Mouse (Mus musculus) CH12F3 (cell line): ENCODE results near the gene Rpgr.

Experiments used
- in situ Hi-C: fragments of 300-500 bp; cut with MboI; formaldehyde crosslinking; loops from 2 replicates; pipeline ENCODE4 v1.14.3; 2020; ENCODE audit warnings: low sequenced_read_pairs

Rpgr gene

GRCm38 (mm10) chrX:10216410-10216949 lies at the start of gene Rpgr:
Gene Rpgr (minus strand): TSS chrX:10216920.
- in situ Hi-C loops = loop anchor here (25.0 kb wide), 1 partner anchor 304 kb away; no protein-coding TSS in a partner anchor

DNA sequence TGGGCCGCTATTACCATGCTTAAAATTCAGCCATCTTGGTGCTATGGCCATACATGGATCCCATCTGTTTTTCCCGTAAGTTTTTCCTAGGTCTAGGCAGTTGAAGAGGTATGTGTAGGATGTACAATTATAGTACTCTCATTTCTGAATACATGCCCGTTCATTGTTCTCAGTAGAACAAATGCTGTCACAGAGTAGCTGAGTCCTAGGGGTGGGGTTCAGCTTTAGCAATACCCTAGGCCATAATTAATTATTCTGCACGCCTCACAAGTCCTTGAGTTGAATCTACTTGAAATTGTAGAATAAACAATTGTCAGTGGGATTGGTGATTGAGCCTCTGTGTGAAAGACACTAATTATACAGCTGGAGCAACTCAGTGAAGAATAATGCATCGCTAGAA lies 41.5 kb upstream of the Rpgr start:
- in situ Hi-C loops = no loop called here

- in situ Hi-C loops = no loop called here
Observed at GRCm38 (mm10) chrX:10257774-10258173, 41.1 kb upstream of the Rpgr start.

DNA sequence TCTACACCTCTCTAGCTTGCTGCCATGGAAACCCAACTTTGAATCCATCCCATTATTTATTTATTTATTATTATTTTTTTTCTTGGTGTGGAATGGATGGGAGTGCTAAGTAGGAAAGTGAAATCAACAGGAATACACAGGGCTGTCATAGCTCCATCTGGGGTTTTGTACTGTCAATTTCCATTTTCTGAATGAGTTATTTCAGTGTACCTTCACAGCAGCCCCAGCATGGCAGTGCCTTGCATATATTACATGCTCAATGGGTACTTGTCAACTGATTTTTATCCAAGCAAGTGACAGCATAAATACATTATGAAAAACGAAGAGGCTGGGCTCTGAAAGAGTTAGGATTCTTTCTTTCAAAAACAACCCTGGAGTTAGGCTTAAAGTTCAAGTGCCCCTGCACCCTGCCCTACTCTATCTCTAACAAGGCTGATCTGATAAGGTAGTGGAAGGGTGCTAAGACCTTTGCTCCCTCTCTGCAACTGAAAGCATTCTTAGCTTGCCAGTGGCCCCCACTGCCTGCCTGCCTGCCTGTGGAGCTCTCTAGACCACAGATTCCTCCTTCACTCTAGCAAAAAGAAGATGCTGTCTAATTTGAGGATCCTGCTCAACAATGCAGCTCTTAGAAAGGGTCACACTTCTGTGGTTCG lies 35.3 kb upstream of the Rpgr start, which contains the start of gene Otc:
Gene Otc, plus strand, starts transcription at position 454 of the 653 bp plus-strand sequence.
- in situ Hi-C loops = no loop called here

DNA sequence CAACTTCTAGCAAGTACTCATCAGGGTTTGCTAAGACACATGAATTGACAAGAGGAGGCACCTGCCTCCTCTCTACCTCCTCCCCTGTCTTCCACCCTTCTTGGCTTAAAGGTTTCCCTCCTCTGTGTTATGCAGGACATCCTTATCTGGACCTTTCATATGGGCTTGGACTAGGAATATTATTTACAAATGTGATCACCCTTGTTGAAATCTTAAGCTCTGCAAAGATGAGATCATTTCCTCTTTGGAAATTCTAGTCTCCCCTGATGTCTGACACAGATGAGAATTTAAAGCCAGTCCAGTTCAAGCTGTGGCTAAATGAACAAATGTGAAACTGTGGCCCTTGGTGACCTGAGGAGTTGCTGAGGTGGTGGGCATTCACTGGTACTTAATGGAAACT lies 34.6 kb upstream of the Rpgr start:
- in situ Hi-C loops = no loop called here

- in situ Hi-C loops = no loop called here
Observed at GRCm38 (mm10) chrX:10243916-10244315, 27.2 kb upstream of the Rpgr start.

DNA sequence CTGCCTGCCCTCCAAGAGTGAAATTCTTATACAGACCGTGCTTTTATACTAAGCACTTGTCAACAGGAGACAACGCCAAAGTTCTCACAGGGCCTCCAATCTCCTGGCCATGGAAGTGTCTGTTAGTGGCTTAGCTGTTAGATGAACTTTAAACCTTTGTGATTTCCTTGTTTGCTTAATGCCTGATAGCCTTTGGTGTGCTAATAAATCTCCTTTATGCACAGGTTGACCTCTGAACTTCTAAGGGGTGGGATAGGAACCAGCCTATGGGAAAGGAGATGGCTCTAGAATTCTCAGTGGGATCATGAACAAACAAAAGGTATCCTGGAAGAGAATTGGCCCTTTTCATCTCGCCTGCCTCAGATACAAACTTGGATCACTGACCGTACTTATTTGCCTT lies 22.8 kb upstream of the Rpgr start:
- in situ Hi-C loops = no loop called here

GRCm38 (mm10) chrX:10234617-10235016 lies 17.9 kb upstream of the Rpgr start:
- in situ Hi-C loops = no loop called here

GRCm38 (mm10) chrX:10233051-10233450 lies 16.3 kb upstream of the Rpgr start:
- in situ Hi-C loops = no loop called here

DNA sequence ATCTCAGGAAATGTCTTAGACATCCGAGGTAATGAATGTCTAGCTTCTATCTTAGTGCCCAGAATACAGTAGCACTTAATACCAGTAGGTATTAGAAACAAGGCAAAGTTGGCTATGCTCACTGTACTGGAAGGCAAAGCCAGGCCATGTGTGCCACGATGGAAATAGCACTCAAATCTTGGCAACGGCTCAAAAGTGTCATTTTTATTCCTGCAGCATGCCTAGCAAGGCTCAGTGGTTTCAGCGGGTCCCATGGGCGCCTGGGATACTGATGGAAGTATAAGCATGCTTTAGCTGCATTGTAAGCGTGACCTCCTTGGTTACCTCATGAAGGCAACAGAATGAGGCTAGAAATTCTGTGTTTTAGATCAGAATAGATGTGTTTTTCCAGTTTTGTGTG lies 2.6 kb upstream of the Rpgr start:
- in situ Hi-C loops = loop anchor here (25.0 kb wide), 1 partner anchor 307 kb away; no protein-coding TSS in a partner anchor

DNA sequence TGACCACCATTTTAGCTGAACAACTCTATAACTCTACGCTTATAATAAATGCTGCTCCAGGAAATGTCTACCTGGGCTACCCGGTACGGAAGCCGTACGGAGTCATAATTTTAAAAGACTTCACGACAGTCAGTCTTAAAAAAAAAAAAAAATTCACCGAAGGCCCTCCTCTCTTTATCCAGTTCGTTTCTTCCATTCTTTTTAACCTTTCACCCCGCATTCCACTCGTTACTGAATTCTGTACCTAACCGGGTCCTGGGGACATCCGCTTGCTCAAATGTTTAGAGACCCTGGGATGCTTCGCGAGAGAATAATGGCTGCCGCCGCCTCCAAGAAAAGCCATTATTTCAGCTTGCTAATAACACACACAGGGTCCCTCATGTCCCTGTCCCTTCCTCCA lies 748 bp downstream of the Rpgr start:
- in situ Hi-C loops = loop anchor here (25.0 kb wide), 1 partner anchor 304 kb away; no protein-coding TSS in a partner anchor

DNA sequence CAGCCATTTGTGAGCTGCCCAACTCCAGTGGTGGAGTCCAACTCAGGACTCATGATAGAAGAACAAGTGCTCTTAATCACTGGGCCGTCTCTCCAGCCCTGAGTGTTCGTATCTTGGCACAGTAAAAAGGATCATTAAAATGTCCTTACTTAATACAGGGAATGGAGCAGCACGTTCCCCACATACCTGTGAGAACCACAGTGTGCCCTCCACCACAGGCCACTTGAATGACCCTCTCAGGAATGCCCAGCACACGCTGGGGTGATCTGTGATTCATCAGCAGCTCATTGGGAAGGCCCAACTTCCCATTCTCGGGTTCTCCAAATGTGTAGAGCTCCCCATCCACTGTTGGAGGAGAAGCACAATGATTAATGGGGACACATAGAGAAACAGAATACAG lies 10.8 kb downstream of the Rpgr start:
- in situ Hi-C loops = loop anchor here (25.0 kb wide), 1 partner anchor 294 kb away; no protein-coding TSS in a partner anchor

DNA sequence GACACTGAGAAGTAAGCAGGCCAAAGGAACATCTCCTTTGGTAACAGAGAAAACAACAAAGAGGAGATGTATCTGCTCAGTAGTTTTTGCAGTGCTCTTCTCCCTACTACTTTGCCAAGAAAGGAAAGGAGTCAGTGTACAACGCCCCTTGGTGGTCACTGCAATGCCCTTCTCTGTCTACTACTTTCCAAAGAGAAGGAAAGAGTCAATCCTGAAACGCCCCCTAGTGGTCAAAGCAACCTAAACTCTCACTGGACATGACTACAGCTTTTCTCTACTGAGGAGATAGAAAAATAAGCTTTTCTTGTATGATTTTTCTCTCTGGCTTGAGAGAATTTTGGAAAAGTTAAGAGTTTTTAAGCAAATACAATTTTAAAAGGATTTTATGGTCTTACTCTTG lies 15.4 kb downstream of the Rpgr start:
- in situ Hi-C loops = loop anchor here (25.0 kb wide), 1 partner anchor 289 kb away; no protein-coding TSS in a partner anchor

- in situ Hi-C loops = no loop called here
Observed at GRCm38 (mm10) chrX:10152390-10152789, 64.3 kb downstream of the Rpgr start.

DNA sequence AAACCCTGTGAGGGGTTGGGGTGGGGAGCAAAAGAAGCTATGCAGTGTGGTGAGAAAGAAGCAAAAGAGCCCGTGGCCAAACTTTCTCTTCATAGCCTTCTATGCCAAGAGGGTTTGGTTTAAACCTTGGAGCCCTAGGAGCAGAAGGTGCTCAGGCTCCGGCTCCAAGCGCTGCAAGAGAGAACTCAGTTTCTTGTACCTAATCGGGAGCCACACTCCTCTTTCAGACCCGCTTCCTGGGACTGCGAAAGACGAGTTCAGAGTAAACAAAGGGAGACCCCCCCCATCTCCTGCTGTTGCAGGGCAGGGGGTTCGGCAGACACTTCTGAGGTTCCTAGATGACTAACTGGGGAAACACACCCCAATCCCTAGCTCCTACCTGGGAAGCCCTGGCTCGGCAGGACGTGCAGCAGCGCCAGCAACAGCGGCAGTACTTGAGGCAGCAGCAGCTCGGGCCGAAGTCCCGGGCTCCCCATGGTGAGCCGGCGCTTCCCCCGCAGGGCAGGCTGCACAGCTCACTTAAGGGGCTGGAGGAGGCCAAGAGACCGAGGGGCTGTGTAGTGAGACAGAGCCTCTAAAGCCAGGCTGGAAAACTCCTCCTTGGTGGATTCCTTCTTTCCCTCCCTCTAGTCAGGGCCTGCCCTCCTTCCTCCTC lies 99.5 kb downstream of the Rpgr start, which contains the start of gene Srpx:
Gene Srpx, minus strand, starts transcription at position 645 of the 655 bp plus-strand sequence.
- in situ Hi-C loops = no loop called here

GRCm38 (mm10) chrX:10115780-10116179 lies 100.9 kb downstream of the Rpgr start:
- in situ Hi-C loops = no loop called here

DNA sequence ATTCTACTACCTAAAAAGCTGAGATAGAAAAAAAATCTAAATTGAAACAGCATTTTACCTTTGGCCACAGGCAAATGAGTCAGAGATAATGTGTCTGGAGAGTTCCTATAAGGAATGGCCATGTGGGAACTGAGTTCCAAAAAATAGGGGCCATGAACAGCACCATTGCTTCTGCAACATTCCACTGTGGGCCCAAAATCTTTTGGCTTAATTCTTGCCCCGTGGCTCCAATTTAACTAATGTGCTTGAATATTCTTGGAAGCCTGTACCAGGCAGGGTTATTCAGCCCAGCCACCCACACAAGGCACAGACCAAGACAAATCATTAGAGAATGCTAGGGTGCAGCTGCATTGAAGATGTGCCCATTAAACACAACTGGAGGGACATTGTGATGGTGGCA lies 106.0 kb downstream of the Rpgr start:
- in situ Hi-C loops = no loop called here

DNA sequence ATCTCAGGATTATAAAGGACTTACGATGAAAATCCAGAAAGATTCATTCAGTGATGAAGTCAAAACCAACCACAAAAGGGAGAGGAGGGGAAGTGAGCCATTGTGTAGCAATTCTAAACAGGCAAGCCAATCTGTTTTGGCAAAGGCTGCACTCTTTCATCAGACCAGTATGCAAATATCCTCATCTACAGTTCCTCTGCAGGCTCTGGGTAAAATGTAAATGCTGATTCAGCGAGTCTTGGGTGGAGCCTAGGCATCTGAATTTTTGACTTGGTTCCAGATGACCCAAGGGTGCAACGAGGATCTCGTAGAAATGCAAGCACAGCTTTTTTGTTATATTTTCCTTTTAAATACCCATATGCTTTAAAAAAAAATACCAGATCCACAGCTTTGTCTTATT lies 108.2 kb downstream of the Rpgr start:
- in situ Hi-C loops = no loop called here

DNA sequence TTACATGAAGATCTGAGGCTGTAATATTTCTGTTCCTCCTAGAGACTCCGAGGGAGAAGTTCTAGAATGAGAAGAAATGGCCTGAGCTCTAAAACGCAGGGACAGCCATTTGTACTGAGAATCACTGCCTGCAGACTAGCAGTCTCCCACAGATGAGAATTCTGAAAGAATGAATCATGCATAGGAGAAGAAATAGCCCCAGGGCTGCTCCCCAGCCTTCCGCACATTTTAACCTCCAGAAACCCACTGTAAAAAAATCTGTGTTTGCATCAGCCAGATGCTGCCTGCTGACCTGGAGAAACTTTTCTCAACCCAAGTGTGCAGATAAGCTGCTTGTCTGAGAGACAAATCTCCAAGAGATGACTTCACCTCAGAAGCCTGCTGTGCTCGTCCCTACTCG lies 111.2 kb downstream of the Rpgr start:
- in situ Hi-C loops = no loop called here

DNA sequence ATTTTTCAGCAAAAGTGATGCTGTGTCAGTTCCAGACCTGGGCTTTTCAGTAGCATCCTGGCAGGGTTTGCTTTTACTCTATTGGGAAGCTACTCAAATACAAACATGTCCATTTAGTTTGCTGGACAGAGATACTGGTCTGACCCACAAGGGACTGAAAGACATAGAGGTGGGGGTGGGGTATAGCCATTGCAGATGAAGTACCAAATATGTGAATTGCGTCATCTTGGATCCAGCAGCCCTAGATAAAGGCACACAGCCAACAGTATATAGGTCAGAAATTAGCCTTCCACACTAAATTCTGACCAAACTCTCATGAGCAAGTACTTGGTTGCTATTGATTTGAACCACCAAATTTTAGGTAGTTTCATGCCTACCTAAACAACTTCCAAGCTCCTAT lies 114.0 kb downstream of the Rpgr start:
- in situ Hi-C loops = no loop called here

DNA sequence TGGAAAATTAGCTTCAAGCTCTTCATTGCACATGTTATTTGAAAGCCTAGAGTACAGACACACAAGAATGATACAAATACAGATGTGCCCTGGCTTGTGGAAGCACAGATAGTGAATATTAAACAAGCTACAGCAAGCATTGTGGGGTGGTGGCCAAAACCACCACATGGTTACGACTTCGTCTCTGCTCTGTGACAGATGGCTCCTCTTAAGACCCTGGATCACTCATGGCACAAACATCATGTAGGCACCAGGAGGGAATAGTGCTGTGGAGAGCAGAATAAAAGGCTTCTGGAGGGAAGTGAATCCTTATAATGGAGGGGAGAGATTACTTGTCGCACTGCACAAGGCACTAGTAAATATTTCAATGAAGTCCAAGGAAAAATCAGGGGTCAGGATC lies 120.9 kb downstream of the Rpgr start:
- in situ Hi-C loops = no loop called here

- in situ Hi-C loops = no loop called here
Observed at GRCm38 (mm10) chrX:10080385-10080784, 136.3 kb downstream of the Rpgr start.
